Comparison of ENCODE assay signal across 19 mouse cellular contexts in the genomic region with DNA sequence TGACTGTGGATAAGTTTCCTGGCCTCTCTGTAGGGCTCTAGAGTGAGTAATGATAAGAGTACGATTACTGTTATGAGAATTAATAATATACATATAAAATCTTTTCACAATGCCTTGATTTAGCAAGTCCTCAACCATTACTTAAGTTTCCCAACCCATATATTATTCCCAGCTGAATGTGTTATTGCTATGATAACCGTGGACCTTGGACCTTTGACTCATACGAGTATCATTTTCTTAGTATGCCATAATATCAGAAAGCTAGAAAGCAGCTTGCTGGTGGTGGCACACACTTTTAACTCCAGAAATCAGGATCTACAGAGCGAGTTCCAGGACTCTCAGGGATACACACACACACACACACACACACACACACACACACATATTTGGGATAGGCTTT. TPM values are rescaled to one million over a fixed set of nuclear protein-coding genes. Genes with fewer than 3 reads are reported as not detected.
DNase-seq lines count a peak whose midpoint lies in the region; ATAC-seq and TF ChIP-seq lines count a peak whose summit lies in the region.
"Had no signal": no experiment of that assay in that cellular context is flagged by ENCODE, and none has a peak within 500 bp of the region (broad histone marks: within the 10 kb centered on the region; RNA-seq: fewer than 3 reads in every experiment).

No protein-coding gene starts in this region.

- intact Hi-C loops in heart, postnatal 10 days (cut with DNase I) = no loop called here

- 67% methylated on average over 4 of the region's 4 CpGs for WGBS in intestine, embryonic 15.5 days
- WGBS in stomach, postnatal 0 days = 58% methylated on average over 4 of the region's 4 CpGs

- no peaks in the 10 kb centered on the region for H3K27me3 ChIP-seq in intestine, embryonic 15.5 days (replicated peaks)
- no peaks in the 10 kb centered on the region for H3K27me3 ChIP-seq in stomach, postnatal 0 days (ENCODE audit: control insufficient read depth, insufficient read depth, low read length)
- H3K27me3 ChIP-seq: CH12.LX; embryonic facial prominence, embryonic 15.5 days; forebrain, embryonic 15.5 days; hindbrain, embryonic 13.5 days had no signal

- H3K4me3 ChIP-seq in intestine, embryonic 15.5 days (replicated peaks) = no peak overlapping the region
- no peak overlapping the region for H3K4me3 ChIP-seq in stomach, postnatal 0 days (ENCODE audit: low read depth, low read length)
- H3K4me3 ChIP-seq: embryonic facial prominence, embryonic 15.5 days; forebrain, embryonic 15.5 days; heart, embryonic 10.5 days; hindbrain, embryonic 13.5 days had no signal

- H3K27ac ChIP-seq in intestine, embryonic 15.5 days = no peak overlapping the region
- no peak overlapping the region for H3K27ac ChIP-seq in stomach, postnatal 0 days (replicated peaks)
- H3K27ac ChIP-seq: embryonic facial prominence, embryonic 15.5 days; forebrain, embryonic 15.5 days; heart, embryonic 10.5 days; hindbrain, embryonic 13.5 days; hindbrain, postnatal 0 days had no signal

- ATAC-seq in intestine, embryonic 15.5 days = peak; percentile 83
- peak; percentile 49; the same call in 1 of the 2 replicates for ATAC-seq in stomach, postnatal 0 days (ENCODE audit: low FRiP score, low TSS enrichment)
- ATAC-seq: forebrain, embryonic 15.5 days; hindbrain, postnatal 0 days had no signal

- no peak for TF ChIP-seq CTCF in stomach, postnatal 0 days (IDR thresholded peaks at IDR 0.05; ENCODE audit: low read depth)

- H3K9me3 ChIP-seq in intestine, embryonic 15.5 days = no peaks in the 10 kb centered on the region
- H3K9me3 ChIP-seq in stomach, postnatal 0 days (ENCODE audit: control insufficient read depth, low read length) = no peaks in the 10 kb centered on the region
- H3K9me3 ChIP-seq: embryonic facial prominence, embryonic 15.5 days; forebrain, embryonic 15.5 days; heart, embryonic 10.5 days; hindbrain, embryonic 13.5 days had no signal

- no peaks in the 10 kb centered on the region for H3K36me3 ChIP-seq in intestine, embryonic 15.5 days
- H3K36me3 ChIP-seq in stomach, postnatal 0 days (ENCODE audit: control insufficient read depth, insufficient read depth, low read length) = no peaks in the 10 kb centered on the region
- H3K36me3 ChIP-seq: embryonic facial prominence, embryonic 15.5 days; forebrain, embryonic 15.5 days; heart, embryonic 10.5 days had no signal

- H3K4me2 ChIP-seq in intestine, embryonic 15.5 days (replicated peaks) = no peak overlapping the region
- H3K4me2 ChIP-seq in stomach, postnatal 0 days (replicated peaks; ENCODE audit: low read depth) = no peak overlapping the region
- H3K4me2 ChIP-seq: embryonic facial prominence, embryonic 15.5 days; forebrain, embryonic 15.5 days; hindbrain, embryonic 13.5 days had no signal

- DNase-seq in heart, adult 11 months = peak; percentile 16
- no peak for DNase-seq in heart, postnatal 10 days
- peak; percentile 26 for DNase-seq in 3T3-L1 (ENCODE audit: low read depth, low spot score)
- DNase-seq in stomach, postnatal 0 days (ENCODE audit: low spot score) = peak; percentile 19
- no peak for DNase-seq in right cerebral cortex, postnatal 10 days (ENCODE audit: low spot score in 2 of 2)
- no peak for DNase-seq in cerebellum, postnatal 36 days
- DNase-seq: adrenal gland, postnatal 14 days; cerebellum, adult 18-20 months; cerebellum, adult 9-11 months; gastrocnemius, postnatal 36 days; heart, adult 18-20 months; heart, postnatal 14 days had no signal

- peaks cover 8% of the 10 kb centered on the region for H3K4me1 ChIP-seq in intestine, embryonic 15.5 days (replicated peaks)
- no peaks in the 10 kb centered on the region for H3K4me1 ChIP-seq in stomach, postnatal 0 days (replicated peaks; ENCODE audit: control insufficient read depth, insufficient read depth)

- H3K9ac ChIP-seq in intestine, embryonic 15.5 days = no peak overlapping the region
- no peak overlapping the region for H3K9ac ChIP-seq in stomach, postnatal 0 days (ENCODE audit: low read length)
- H3K9ac ChIP-seq: embryonic facial prominence, embryonic 15.5 days; forebrain, embryonic 15.5 days; hindbrain, embryonic 13.5 days had no signal

- TF ChIP-seq EP300 in stomach, postnatal 0 days (optimal IDR thresholded peaks at IDR 0.05) = no peak

RNA-seq across cellular contexts. Expression of gene Zzef1, which starts 12.0 kb away (rescaled TPM):
- total RNA-seq in heart, postnatal 10 days (2021) = 10 to 100 TPM; 28.0 to 33.2 TPM
- 10.5 and 12.6 TPM in 2 replicates for polyA plus RNA-seq in intestine, embryonic 15.5 days (2015; fragmentation: Nextera tagmentation; extraction: Ambion mirVana)
- polyA plus RNA-seq in stomach, postnatal 0 days (2015; fragmentation: Nextera tagmentation; extraction: Ambion mirVana) = 5.2 and 5.4 TPM in 2 replicates

RNA-seq across cellular contexts. Expression of gene Cyb5d2, which starts 12.1 kb away (rescaled TPM):
- total RNA-seq in heart, postnatal 10 days (2021) = 1 to 10 TPM; 8.0 to 9.0 TPM
- polyA plus RNA-seq in intestine, embryonic 15.5 days (2015; fragmentation: Nextera tagmentation; extraction: Ambion mirVana) = 4.1 and 4.8 TPM in 2 replicates
- polyA plus RNA-seq in stomach, postnatal 0 days (2015; fragmentation: Nextera tagmentation; extraction: Ambion mirVana) = 3.7 and 3.9 TPM in 2 replicates

Comparison
In these comparisons a context has a peak if more than half of its experiments do, and no peak if none do; other contexts are left out.
1. DNase-seq: peak in heart, adult 11 months (single experiment), 3T3-L1 (single experiment) and stomach, postnatal 0 days (single experiment); none in heart, postnatal 10 days (0 of 2), right cerebral cortex, postnatal 10 days (0 of 2) and cerebellum, postnatal 36 days (0 of 2).